Mouse (Mus musculus) forebrain, embryonic 15.5 days (tissue): Measurements from ENCODE around the gene Zfp449. TPM values are rescaled to one million over a fixed set of nuclear protein-coding genes. Genes with fewer than 3 reads are reported as not detected.

Source experiments
- ATAC-seq: fragments of 200-750 bp; cut with Nextera tagmentation; replicated peaks from 2 replicates; pipeline ENCODE4 v1.8.0; 2017; ENCODE audit warnings: mild to moderate bottlenecking, moderate TSS enrichment, moderate library complexity
- H3K27ac ChIP-seq: fragments of 300-500 bp; sonication (generic); replicated peaks from 2 replicates; pipeline ENCODE4 v1.5.1; 2015; ENCODE audit warnings: mild to moderate bottlenecking, inconsistent platforms
- H3K27me3 ChIP-seq: fragments of 300-500 bp; sonication (generic); 2 replicates; pipeline ENCODE4 v1.6.1; 2015; ENCODE audit warnings: inconsistent platforms
- H3K36me3 ChIP-seq: fragments of 300-500 bp; sonication (generic); 2 replicates; pipeline ENCODE4 v1.6.1; 2015; ENCODE audit warnings: mild to moderate bottlenecking, inconsistent platforms
- H3K4me1 ChIP-seq: fragments of 300-500 bp; sonication (generic); 2 replicates; pipeline ENCODE4 v1.6.1; 2015; ENCODE audit warnings: inconsistent platforms
- H3K4me2 ChIP-seq: fragments of 300-500 bp; sonication (generic); replicated peaks from 2 replicates; pipeline ENCODE4 v1.6.1; 2015; ENCODE audit warnings: mild to moderate bottlenecking, inconsistent platforms
- H3K4me3 ChIP-seq: fragments of 300-500 bp; sonication (generic); 2 replicates; pipeline ENCODE4 v1.5.1; 2015; ENCODE audit warnings: mild to moderate bottlenecking, inconsistent platforms
- H3K9ac ChIP-seq: fragments of 300-500 bp; sonication (generic); replicated peaks from 2 replicates; pipeline ENCODE4 v1.6.1; 2015; ENCODE audit warnings: mild to moderate bottlenecking, inconsistent platforms
- H3K9me3 ChIP-seq: fragments of 300-500 bp; sonication (generic); 2 replicates; pipeline ENCODE4 v1.6.1; 2016; ENCODE audit warnings: inconsistent platforms
- WGBS: fragments of 180-500 bp; shearing (Covaris S2); methylation state at CpG from one replicate; pipeline ENCODE4 v1.1.7; 2015; ENCODE audit warnings: mixed read lengths; 5-methylcytosine and 5-hydroxymethylcytosine counted together
- polyA plus RNA-seq: library from polyadenylated mRNA; unstranded; fragments of >200 nt; fragmentation: Nextera tagmentation; extraction: Ambion mirVana; gene quantifications from 2 replicates; pipeline ENCODE4 v1.2.1, GENCODE M21; 2015

Gene Zfp449
- polyA plus RNA-seq, 1 experiment from 2014 or later, result 5.4 TPM

- Histone ChIP-seq H3K36me3 (no peaks in the 10 kb centered on the region), H3K27me3 (no peaks in the 10 kb centered on the region), H3K4me1 (no peaks in the 10 kb centered on the region), H3K9ac (no peak overlapping the region), H3K9me3 (no peaks in the 10 kb centered on the region), H3K4me2 (no peak overlapping the region), H3K4me3 (no peak overlapping the region), H3K27ac (no peak overlapping the region)
- WGBS, result 17% methylated on average over 2 of the region's 2 CpGs
- no peak for ATAC-seq
Measured at GRCm38 (mm10) chrX:56404646-56405045, 58.4 kb downstream of the Zfp449 start.

- Histone ChIP-seq H3K9ac (no peak overlapping the region), H3K27ac (no peak overlapping the region), H3K27me3 (no peaks in the 10 kb centered on the region), H3K4me2 (no peak overlapping the region), H3K4me1 (no peaks in the 10 kb centered on the region), H3K4me3 (no peak overlapping the region), H3K9me3 (no peaks in the 10 kb centered on the region), H3K36me3 (no peaks in the 10 kb centered on the region)
- no peak for ATAC-seq
- WGBS, result 76% methylated on average over 1 of the region's 1 CpGs
Measured at GRCm38 (mm10) chrX:56405482-56405881, 59.3 kb downstream of the Zfp449 start.

- 45% methylated on average over 5 of the region's 5 CpGs for WGBS
- Histone ChIP-seq H3K4me2 (no peak overlapping the region), H3K27me3 (no peaks in the 10 kb centered on the region), H3K9me3 (no peaks in the 10 kb centered on the region), H3K4me1 (no peaks in the 10 kb centered on the region), H3K4me3 (no peak overlapping the region), H3K27ac (no peak overlapping the region), H3K36me3 (no peaks in the 10 kb centered on the region), H3K9ac (no peak overlapping the region)
- ATAC-seq, result no peak
Measured at GRCm38 (mm10) chrX:56406128-56406527, 59.9 kb downstream of the Zfp449 start.

Other genes with a start within 250 kb of the Zfp449 start
- 0.23 and 0.31 TPM in 2 replicates for gene 3830403N18Rik, start 209.8 kb upstream of the Zfp449 start, polyA plus RNA-seq
- gene Gm773, start 133.5 kb upstream of the Zfp449 start, polyA plus RNA-seq, result not detected in 2 replicates
- gene Smim10l2a, start 28.2 kb downstream of the Zfp449 start, polyA plus RNA-seq, result 15.6 and 18.8 TPM in 2 replicates
- 1.2 TPM in 1 of 2 replicates, not detected in the other for gene Gm2174, start 101.6 kb downstream of the Zfp449 start, polyA plus RNA-seq
- gene Ints6l, start 108.5 kb downstream of the Zfp449 start, polyA plus RNA-seq, result 14.1 and 15.2 TPM in 2 replicates
- not detected in 2 replicates for gene Gm10477, start 178.3 kb downstream of the Zfp449 start, polyA plus RNA-seq
- gene Gm648, start 203.2 kb downstream of the Zfp449 start, polyA plus RNA-seq, result not detected in 2 replicates